Mouse (Mus musculus) left cerebral cortex, adult 11 months (tissue): Measurements from ENCODE around the gene Tubb4b.

Experiments used
- DNase-seq: peaks from one replicate; pipeline ENCODE4 v3.0.0; 2022; ENCODE audit warnings: low spot score

Tubb4b gene

DNA sequence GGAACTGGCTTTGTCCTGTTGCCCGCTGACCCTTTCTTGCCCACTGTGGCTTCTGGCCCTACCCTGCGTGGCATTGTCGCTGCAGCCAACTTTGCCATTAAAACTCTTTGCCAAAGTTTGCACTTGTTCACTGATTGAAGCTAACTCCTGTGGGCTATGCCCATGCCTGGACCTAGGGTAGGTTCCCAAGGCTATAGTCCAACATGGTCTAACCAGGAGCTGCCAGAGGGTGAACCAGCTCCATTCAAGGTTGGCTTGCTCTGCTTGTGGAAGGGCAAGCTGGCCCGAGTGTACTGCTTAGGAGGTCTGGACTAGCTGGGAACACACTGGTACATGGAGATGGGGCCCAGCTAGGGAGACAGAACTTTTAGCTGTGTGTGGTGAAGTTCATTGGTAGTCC, 19.6 kb upstream of the Tubb4b start:
- no peak for DNase-seq

DNA sequence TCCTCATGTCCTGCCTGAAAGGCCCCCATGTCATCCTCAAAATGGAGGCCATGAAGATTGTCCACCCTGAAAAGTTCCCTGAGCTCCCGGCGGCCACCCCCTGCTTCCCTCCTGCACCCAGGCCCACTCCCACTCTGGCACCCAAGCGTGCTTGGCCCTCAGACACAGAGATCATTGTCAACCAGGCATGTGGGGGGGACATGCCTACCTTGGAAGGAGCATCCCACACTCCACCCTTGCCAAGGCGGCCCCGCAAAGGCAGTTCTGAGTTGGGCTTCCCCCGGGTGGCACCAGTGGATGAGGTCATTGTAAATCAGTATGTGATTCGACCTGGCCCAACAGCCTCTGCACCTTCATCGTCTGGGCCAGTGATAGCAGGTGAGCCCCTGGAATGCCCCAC, 18.8 kb upstream of the Tubb4b start:
- no peak for DNase-seq

DNA sequence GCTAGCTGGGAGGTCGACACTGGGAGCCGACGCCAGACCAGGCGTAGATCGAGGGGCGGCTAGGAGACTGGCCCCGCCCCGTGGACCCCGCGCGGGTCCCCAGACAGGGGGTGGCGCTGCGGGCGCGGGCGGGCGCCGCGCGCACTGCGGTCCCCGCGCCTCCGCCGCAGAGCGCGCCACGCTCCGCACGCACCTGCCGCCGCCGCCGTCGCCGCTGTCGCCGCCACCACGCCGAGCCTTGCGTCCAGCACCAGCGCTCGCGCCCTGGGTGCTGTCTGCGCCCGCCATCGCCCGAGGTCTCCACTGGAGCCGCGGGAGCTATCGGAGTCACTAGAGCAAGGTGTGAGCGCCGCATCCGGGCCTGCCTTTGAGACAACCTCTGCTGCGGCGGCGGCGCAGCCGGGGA, 17.6 kb upstream of the Tubb4b start, which contains the start of the genes Rnf208 and Cysrt1:
Rnf208 (plus strand) TSS at position 155 of the 406 bp plus-strand sequence.
Cysrt1 (minus strand) TSS at position 352 of the 406 bp plus-strand sequence.
- DNase-seq, result no peak

GRCm38 (mm10) chr2:25241438-25241775, 16.9 kb upstream of the Tubb4b start:
- no peak for DNase-seq

GRCm38 (mm10) chr2:25240723-25241437, 16.4 kb upstream of the Tubb4b start:
- no peak for DNase-seq

DNA sequence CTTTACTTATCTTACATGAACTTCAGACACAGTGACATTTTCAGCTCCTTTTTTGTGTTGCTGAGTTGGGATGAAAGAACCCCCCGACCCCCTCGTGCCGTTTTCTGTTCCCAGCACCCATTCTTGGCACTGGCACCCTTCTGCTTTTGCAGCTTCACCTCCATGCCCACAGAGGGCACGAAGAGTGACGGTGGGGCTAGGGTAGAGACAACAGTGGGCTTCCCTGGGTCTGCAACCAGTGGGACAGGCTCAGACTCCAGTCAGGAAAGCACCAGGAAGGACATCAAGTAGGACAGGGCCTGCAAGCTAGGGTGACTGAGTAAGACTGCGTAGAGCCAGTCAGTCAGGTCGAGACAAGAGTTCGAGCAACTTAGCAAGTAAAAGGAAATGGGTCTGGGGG, 15.8 kb upstream of the Tubb4b start:
- no peak for DNase-seq

- no peak for DNase-seq
Observed at GRCm38 (mm10) chr2:25239766-25240165, 15.3 kb upstream of the Tubb4b start.

DNA sequence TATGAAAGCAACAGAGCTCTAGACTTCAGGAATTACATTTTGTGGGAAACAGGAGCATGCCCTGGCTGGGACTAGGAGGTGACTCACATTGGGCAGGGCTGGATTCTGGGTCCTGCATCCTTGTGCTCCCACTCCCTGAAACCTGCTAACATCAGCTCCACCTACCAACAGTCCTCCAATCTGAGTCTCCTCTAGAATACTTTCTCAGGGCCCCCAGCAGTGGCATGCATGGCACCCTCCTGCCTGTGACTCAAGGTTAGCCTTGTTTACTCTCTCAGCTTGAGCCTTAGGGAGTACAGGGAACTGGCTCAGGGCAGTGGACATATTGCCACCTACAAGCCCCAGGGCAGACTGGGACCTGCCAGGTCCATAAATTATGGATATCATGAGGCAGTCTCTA, 13.6 kb upstream of the Tubb4b start:
- DNase-seq, result no peak

GRCm38 (mm10) chr2:25237522-25237921, 13.0 kb upstream of the Tubb4b start:
- no peak for DNase-seq

- no peak for DNase-seq
Observed at GRCm38 (mm10) chr2:25236614-25237013, 12.1 kb upstream of the Tubb4b start, which contains the start of gene Rnf224. Gene Rnf224 (minus strand): TSS chr2:25236787.

- DNase-seq, result no peak
Observed at GRCm38 (mm10) chr2:25234551-25235220, 10.2 kb upstream of the Tubb4b start.

DNA sequence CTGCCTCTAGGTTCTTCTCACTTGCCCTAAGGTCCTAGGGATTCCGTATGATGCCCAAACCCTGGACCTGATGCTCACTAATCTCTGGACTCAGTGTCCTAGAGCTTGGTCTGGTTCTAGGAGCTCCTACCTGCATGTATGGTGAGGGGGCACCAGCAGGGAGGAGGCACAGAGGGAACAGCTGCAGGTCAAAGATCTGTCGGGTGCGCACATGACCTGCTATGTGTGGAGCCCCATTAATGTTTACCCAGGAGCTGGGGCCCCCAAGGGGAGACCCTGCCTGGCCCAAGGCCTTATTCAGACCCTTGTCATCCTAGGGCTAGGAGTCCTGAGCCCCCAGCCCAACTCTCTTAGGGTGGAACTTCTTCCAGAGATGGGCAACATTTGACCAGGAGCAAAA, 9.5 kb upstream of the Tubb4b start, which contains the start of gene Slc34a3:
Slc34a3 (minus strand) TSS at position 315 of the 400 bp plus-strand sequence.
- DNase-seq, result no peak

DNA sequence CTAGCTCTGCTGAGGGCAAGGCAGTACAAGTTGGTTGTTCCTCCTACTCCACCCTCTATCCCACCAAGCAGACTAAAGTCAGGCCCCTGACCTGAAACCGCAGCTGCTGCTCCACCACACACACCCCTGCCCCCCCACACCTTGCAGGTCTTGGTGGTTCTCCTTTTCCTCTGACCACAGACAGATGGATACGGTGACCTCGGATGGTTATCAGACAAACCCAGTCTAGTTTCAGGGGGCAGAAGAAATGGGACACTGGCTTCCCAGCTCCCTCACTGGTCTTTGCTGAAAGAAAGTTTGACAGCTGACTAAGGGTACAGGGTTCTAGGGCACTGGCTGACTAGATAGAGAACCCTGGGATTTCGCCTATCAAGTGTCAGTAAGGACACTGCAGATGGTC, 8.9 kb upstream of the Tubb4b start:
- DNase-seq, result no peak

DNA sequence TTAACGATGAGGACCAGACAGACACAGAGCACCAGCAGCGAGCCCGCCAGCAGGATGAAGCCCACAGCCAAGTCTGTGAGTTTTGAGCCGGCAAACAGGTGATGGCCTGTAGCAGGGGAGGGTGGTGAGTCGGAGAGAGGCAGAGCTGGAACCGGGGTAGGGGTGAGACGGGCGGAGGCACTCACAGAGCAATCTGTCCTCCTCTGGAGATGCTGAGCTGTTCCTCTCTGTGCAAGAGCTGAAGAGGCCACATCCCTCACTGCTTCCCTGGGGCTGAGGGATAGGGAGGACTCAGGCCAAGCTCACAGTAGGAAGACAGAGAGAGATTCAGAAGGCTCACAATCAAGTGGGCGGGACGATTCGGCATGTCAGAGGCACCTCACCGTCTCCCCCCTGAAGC, 6.5 kb upstream of the Tubb4b start:
- DNase-seq, result no peak

DNA sequence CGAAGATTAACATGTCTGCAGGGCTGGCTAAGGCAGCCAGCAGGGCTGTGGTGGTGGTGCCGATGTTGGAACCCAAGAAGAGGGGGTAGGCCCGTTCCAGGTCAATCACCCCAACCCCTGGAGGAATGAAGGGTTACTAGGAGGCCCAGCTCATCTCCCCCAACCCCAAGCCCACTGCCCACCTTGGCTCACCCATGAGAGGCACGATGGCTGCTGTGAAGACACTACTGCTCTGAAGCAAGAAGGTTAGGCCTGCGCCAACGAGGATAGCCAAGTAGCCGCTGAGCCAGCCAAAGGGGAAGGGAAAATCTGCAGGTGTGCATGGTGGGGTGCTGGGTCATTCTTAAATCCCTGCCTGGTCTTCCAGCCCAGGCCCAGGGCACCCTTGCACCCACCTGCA, 6.1 kb upstream of the Tubb4b start:
- no peak for DNase-seq

DNA sequence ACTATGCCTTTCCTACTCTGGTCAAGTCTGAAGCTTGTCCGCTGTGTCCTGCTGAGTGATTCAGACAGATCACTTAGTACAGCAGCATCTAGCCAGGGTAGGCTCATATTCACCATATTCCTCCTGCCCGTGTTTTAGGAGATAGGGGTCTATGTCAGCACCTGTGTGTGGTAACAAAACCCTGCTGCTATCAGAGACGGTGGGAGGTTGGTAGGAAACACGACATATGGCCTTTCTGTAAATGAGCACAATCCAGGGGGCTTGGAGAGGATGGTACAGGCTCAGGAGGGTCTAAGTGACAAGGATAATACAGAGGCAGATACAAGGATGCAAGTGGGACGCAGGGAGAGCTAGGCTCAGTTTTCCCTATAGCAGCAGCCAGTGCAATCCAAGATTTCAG, 5.1 kb upstream of the Tubb4b start:
- no peak for DNase-seq

DNA sequence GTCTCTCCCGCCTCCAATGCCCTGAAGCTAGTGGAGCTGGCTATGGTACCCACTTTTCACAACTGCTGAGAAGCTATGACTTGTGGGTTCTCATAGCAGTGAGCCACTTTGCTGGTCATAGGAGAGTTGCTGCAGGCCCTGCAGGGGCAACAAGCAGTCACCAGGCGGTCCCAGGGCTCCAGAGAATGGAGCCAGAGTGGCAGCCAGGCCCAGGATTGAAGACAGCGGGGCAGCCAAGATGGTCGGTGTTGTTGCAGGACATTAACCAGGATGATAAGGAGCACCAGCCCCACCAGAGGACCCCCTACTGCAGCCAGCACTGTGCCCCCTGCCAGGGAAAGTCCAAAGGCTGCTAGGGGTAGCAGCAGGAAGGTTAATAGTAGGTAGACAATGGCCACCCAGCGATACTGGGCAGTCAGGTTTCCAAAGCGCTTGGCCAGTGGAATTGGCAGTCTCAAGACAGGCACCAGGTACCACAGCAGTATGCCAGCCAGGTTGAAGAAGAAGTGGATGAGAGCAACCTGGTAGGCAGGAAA, 4.6 kb upstream of the Tubb4b start:
- DNase-seq, result no peak

GRCm38 (mm10) chr2:25228431-25228889, 4.0 kb upstream of the Tubb4b start:
- DNase-seq, result peak; percentile 86

DNA sequence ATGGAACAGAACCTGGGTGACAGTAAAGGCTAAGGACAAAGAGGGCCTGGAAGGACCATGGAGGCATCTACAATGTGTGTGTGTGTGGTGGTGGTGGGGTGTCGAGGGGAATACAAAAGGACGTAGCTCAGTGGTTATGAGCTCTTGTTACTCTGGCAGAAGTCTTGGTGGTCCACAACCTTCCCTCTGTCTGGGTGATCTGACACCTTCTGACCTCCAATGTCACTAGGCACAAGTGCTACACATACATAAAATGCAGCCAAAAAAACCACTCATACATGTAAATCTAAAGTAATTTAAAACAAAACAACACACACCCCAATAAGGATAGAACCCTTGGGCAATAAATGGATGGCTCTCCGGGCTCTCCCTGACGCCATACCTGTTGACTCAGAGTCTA, 2.9 kb upstream of the Tubb4b start:
- no peak for DNase-seq

DNA sequence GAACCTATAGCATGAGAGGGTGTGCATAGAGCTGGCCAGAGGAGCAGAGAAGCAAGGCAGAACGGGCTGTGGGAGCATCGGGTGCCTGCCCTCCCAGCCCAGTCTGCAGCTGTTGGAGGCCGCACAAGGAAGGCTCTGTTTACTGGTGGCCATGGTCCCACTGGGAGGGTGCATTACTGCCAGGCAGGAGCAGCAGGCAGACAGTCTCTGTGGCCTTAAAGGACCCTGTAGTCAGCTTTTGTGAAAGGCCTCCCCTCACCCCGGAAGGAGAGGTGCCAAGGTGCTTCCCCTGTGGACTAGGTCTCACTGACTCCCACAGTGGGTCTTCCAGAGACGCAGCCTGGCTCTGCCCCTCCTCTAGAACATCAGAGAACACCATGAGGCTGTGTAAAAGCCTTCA, 2.4 kb upstream of the Tubb4b start:
- peak; percentile 65 for DNase-seq

DNA sequence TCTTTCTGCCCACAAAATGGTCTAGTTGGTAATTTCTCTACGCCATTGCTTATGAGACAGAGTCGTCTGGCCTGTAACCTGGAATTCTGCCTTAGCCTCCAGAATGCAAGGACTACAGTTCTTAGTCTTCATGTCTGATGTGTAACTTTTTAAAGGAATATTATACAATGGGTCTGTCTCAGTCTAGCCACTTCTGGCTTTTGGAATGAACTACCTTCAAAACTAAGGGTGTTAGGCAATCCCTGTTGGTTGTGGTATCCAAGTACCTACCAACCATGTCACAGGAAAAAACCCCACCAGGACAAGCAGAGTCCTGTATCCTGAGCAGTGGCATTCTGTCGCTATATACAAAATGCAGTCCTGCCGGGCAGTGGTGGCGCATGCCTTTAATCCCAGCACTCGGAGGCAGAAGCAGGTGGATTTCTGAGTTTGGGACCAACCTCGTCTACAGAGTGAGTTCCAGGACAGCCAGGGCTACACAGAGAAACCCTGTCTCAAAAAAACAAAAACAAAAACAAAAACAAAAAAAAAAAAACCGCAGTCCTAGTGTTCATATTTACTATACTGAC, 1.4 kb upstream of the Tubb4b start:
- DNase-seq, result no peak

GRCm38 (mm10) chr2:25224766-25225752, 557 bp upstream of the Tubb4b start:
- peak; percentile 100 for DNase-seq
